In genomic region chr7:49677166-49677565, GRCm38 (mm10) we compare ENCODE assay signal across 24 mouse cellular contexts. TPM values are rescaled to one million over a fixed set of nuclear protein-coding genes. Genes with fewer than 3 reads are reported as not detected.
DNase-seq lines count a peak whose midpoint lies in the region; ATAC-seq and TF ChIP-seq lines count a peak whose summit lies in the region.
"Had no signal": no experiment of that assay in that cellular context is flagged by ENCODE, and none has a peak within 500 bp of the region (broad histone marks: within the 10 kb centered on the region; RNA-seq: fewer than 3 reads in every experiment).

No protein-coding gene starts in this region.

- TF ChIP-seq RAD21 in CH12.LX (IDR thresholded peaks at IDR 0.05; ENCODE audit: low read depth, low read length) = no peak

- no peak for ATAC-seq in forebrain, embryonic 13.5 days
- ATAC-seq in liver, embryonic 12.5 days = no peak

- dilution Hi-C loops in CH12.LX (cut with MboI; ENCODE audit: extremely low pct_ligation_motif_present, extremely low pct_unique_long_range_greater_than_20kb, low sequenced_read_pairs) = no loop called here

- peak; percentile 57 for DNase-seq in forebrain, embryonic 10.5 days (ENCODE audit: extremely low spot score, low spot score)
- peak; percentile 7 for DNase-seq in liver, adult 2 months (ENCODE audit: extremely low read depth, low read depth, low spot score)
- DNase-seq in CH12.LX (ENCODE audit: extremely low read depth) = no peak
- peak; percentile 58 for DNase-seq in embryo, embryonic 9.5 days (ENCODE audit: extremely low spot score)
- DNase-seq in kidney, postnatal 36 days = no peak
- DNase-seq in right cerebral cortex, adult 18-20 months = no peak
- DNase-seq: cerebellum, adult 11-12 months; gastrocnemius, postnatal 36 days; kidney, adult 11 months; kidney, postnatal 25 days; lung, postnatal 14 days; thymus, postnatal 36 days had no signal

- H3K79me2 ChIP-seq in liver, adult 2 months (ENCODE audit: control insufficient read depth, insufficient read depth, low read length) = no peaks in the 10 kb centered on the region
- H3K79me2 ChIP-seq in CH12.LX (replicated peaks; ENCODE audit: control insufficient read depth, extremely low read depth, insufficient read depth, poor library complexity, severe bottlenecking) = no peaks in the 10 kb centered on the region

- 1% methylated on average over 9 of the region's 9 CpGs for WGBS in forebrain, embryonic 10.5 days
- WGBS in forebrain, embryonic 13.5 days = 2% methylated on average over 9 of the region's 9 CpGs
- WGBS in liver, adult 2 months = 5% methylated on average over 9 of the region's 9 CpGs
- WGBS in liver, embryonic 12.5 days (ENCODE audit: insufficient replicate concordance) = 6% methylated on average over 9 of the region's 9 CpGs

- TF ChIP-seq CTCF in liver, adult 2 months (IDR thresholded peaks at IDR 0.05; ENCODE audit: low read depth, low read length) = no peak
- TF ChIP-seq CTCF in CH12.LX (conservative IDR thresholded peaks at IDR 0.05 in 1 of 2, IDR thresholded peaks at IDR 0.05 in 1 of 2; ENCODE audit: low read depth in 2 of 2, low read length in 2 of 2) = no peak

- peaks cover 94% of the 10 kb centered on the region for H3K27me3 ChIP-seq in forebrain, embryonic 10.5 days (ENCODE audit: poor library complexity, severe bottlenecking)
- H3K27me3 ChIP-seq in forebrain, embryonic 13.5 days = peaks cover 74% of the 10 kb centered on the region
- H3K27me3 ChIP-seq in liver, adult 2 months (ENCODE audit: control insufficient read depth, insufficient read depth, low read length) = peaks cover 11% of the 10 kb centered on the region
- peaks cover 61% of the 10 kb centered on the region for H3K27me3 ChIP-seq in liver, embryonic 12.5 days (replicated peaks)
- H3K27me3 ChIP-seq in CH12.LX (replicated peaks) = no peaks in the 10 kb centered on the region

- in situ Hi-C loops in CH12.LX (cut with MboI; ENCODE audit: low pct_ligation_motif_present, low pct_unique_long_range_greater_than_20kb, low sequenced_read_pairs) = no loop called here

- no peak for TF ChIP-seq POLR2A in liver, adult 2 months (IDR thresholded peaks at IDR 0.05; ENCODE audit: extremely low read depth, insufficient read depth, low read length)
- no peak for TF ChIP-seq POLR2A in CH12.LX (IDR thresholded peaks at IDR 0.05; ENCODE audit: low read depth, low read length)

- H3K27ac ChIP-seq in forebrain, embryonic 10.5 days = peak overlapping the region; percentile 52; the same call in 1 of the 2 replicates
- no peak overlapping the region for H3K27ac ChIP-seq in forebrain, embryonic 13.5 days
- H3K27ac ChIP-seq in liver, adult 2 months (replicated peaks; ENCODE audit: insufficient read depth, low read depth, low read length) = no peak overlapping the region
- no peak overlapping the region for H3K27ac ChIP-seq in liver, embryonic 12.5 days
- H3K27ac ChIP-seq in CH12.LX (ENCODE audit: insufficient read depth, low read depth) = no peak overlapping the region
- H3K27ac ChIP-seq: hindbrain, embryonic 13.5 days; liver, embryonic 15.5 days; stomach, postnatal 0 days had no signal

- H3K9ac ChIP-seq in forebrain, embryonic 13.5 days = no peak overlapping the region
- H3K9ac ChIP-seq in liver, adult 2 months (ENCODE audit: low read depth, low read length) = no peak overlapping the region
- no peak overlapping the region for H3K9ac ChIP-seq in liver, embryonic 12.5 days
- H3K9ac ChIP-seq in CH12.LX (ENCODE audit: insufficient read depth, low read depth) = no peak overlapping the region
- H3K9ac ChIP-seq: hindbrain, embryonic 13.5 days; liver, embryonic 15.5 days had no signal

- peaks cover 33% of the 10 kb centered on the region for H3K4me1 ChIP-seq in forebrain, embryonic 10.5 days
- peaks cover 17% of the 10 kb centered on the region for H3K4me1 ChIP-seq in forebrain, embryonic 13.5 days
- H3K4me1 ChIP-seq in liver, adult 2 months (ENCODE audit: control insufficient read depth, insufficient read depth, low read length) = no peaks in the 10 kb centered on the region
- H3K4me1 ChIP-seq in liver, embryonic 12.5 days = no peaks in the 10 kb centered on the region
- H3K4me1 ChIP-seq in CH12.LX (ENCODE audit: control insufficient read depth in 1 of 2, insufficient read depth in 2 of 2) = no peaks in the 10 kb centered on the region
- H3K4me1 ChIP-seq: hindbrain, embryonic 13.5 days; liver, embryonic 15.5 days had no signal

- H3K36me3 ChIP-seq in forebrain, embryonic 10.5 days (replicated peaks) = no peaks in the 10 kb centered on the region
- no peaks in the 10 kb centered on the region for H3K36me3 ChIP-seq in forebrain, embryonic 13.5 days (ENCODE audit: poor library complexity, severe bottlenecking)
- H3K36me3 ChIP-seq in liver, adult 2 months (ENCODE audit: control insufficient read depth, insufficient read depth, low read length) = no peaks in the 10 kb centered on the region
- no peaks in the 10 kb centered on the region for H3K36me3 ChIP-seq in liver, embryonic 12.5 days
- no peaks in the 10 kb centered on the region for H3K36me3 ChIP-seq in CH12.LX (replicated peaks in 1 of 2; ENCODE audit: control insufficient read depth in 1 of 2, insufficient read depth in 1 of 2, low read length in 1 of 2)
- H3K36me3 ChIP-seq: hindbrain, embryonic 13.5 days; liver, embryonic 15.5 days had no signal

- H3K9me3 ChIP-seq in forebrain, embryonic 10.5 days = no peaks in the 10 kb centered on the region
- H3K9me3 ChIP-seq in forebrain, embryonic 13.5 days (replicated peaks) = no peaks in the 10 kb centered on the region
- H3K9me3 ChIP-seq in liver, embryonic 12.5 days (replicated peaks) = no peaks in the 10 kb centered on the region
- no peaks in the 10 kb centered on the region for H3K9me3 ChIP-seq in CH12.LX (replicated peaks; ENCODE audit: low read length)
- H3K9me3 ChIP-seq: hindbrain, embryonic 13.5 days; liver, embryonic 15.5 days had no signal

- no peak for TF ChIP-seq EP300 in CH12.LX (IDR thresholded peaks at IDR 0.05; ENCODE audit: low read length)

- peak overlapping the region; percentile 22; the same call in 1 of the 2 replicates for H3K4me3 ChIP-seq in forebrain, embryonic 10.5 days
- no peak overlapping the region for H3K4me3 ChIP-seq in forebrain, embryonic 13.5 days
- no peak overlapping the region for H3K4me3 ChIP-seq in liver, adult 2 months (ENCODE audit: insufficient read depth, low read depth, low read length)
- H3K4me3 ChIP-seq in liver, embryonic 12.5 days = no peak overlapping the region
- no peak overlapping the region for H3K4me3 ChIP-seq in CH12.LX (replicated peaks in 1 of 3; ENCODE audit: low read depth in 2 of 3, low read length in 2 of 3, poor library complexity in 1 of 3)
- H3K4me3 ChIP-seq: hindbrain, embryonic 13.5 days; liver, embryonic 15.5 days had no signal

- H3K4me2 ChIP-seq in forebrain, embryonic 13.5 days = no peak overlapping the region
- no peak overlapping the region for H3K4me2 ChIP-seq in liver, embryonic 12.5 days
- no peak overlapping the region for H3K4me2 ChIP-seq in CH12.LX (ENCODE audit: insufficient read depth, low read depth, poor library complexity, severe bottlenecking)
- H3K4me2 ChIP-seq: hindbrain, embryonic 13.5 days; liver, embryonic 15.5 days had no signal

TF ChIP-seq in CH12.LX, 34 proteins besides CTCF, POLR2A, EP300 and RAD21:
- TF ChIP-seq BHLHE40 (IDR thresholded peaks at IDR 0.05; ENCODE audit: low read depth, low read length) = 0 out of 2 replicates have a peak, but pooled peaks have one; percentile 6
- TF ChIP-seq MYC (IDR thresholded peaks at IDR 0.05; ENCODE audit: low read depth, low read length) = no peak

RNA-seq across cellular contexts. Expression of gene Dbx1, which starts 40.5 kb away (rescaled TPM):
- polyA plus RNA-seq in forebrain, embryonic 10.5 days (2016; fragmentation: Nextera tagmentation; extraction: Ambion mirVana) = 14.1 and 15.2 TPM in 2 replicates
- 7.5 and 10.9 TPM in 2 replicates for polyA plus RNA-seq in forebrain, embryonic 13.5 days (2015; fragmentation: Nextera tagmentation; extraction: Ambion mirVana)
- total RNA-seq in liver, adult 2 months (2014; rRNA removed) = not detected in 2 replicates
- not detected in 2 replicates for polyA plus RNA-seq in liver, adult 2 months (2012; rRNA removed)
- 0.08 TPM in 1 of 2 replicates, not detected in the other for polyA plus RNA-seq in liver, embryonic 12.5 days (2016; fragmentation: Nextera tagmentation; extraction: Ambion mirVana)
- total RNA-seq in CH12.LX (2012; rRNA removed) (not detected in 2 replicates), CH12.LX (2014; rRNA removed) (0.14 and 0.43 TPM in 2 replicates)
- 0.11 TPM in 1 of 2 replicates, not detected in the other for polyA plus RNA-seq in CH12.LX (2012; ENCODE audit: insufficient read length, low read depth)
- total RNA-seq: adrenal gland, adult 18-20 months; gastrocnemius, postnatal 36 days; layer of hippocampus, postnatal 25 days; left cerebral cortex, postnatal 36 days; monocyte, adult 5-6 weeks; neutrophil, adult 5-6 weeks had no signal
- polyA plus RNA-seq: heart, embryonic 14.5 days; spleen, adult 2 months; stomach, postnatal 0 days had no signal

Comparison
In these comparisons a context has a peak if more than half of its experiments do, and no peak if none do; other contexts are left out.
1. DNase-seq: peak in forebrain, embryonic 10.5 days (single experiment), liver, adult 2 months (single experiment) and embryo, embryonic 9.5 days (single experiment); none in CH12.LX (single experiment), kidney, postnatal 36 days (0 of 2) and right cerebral cortex, adult 18-20 months (single experiment).